Mouse (Mus musculus) embryonic fibroblast, embryonic 13.5 days (primary cell): Measurements from ENCODE around the gene Tmem63c. TPM values are rescaled to one million over a fixed set of nuclear protein-coding genes. Genes with fewer than 3 reads are reported as not detected.
A peak's percentile ranks its signal among the peaks of the same experiment; 100 is the strongest.

Source experiments
- H3K27ac ChIP-seq: 2 replicates; pipeline ENCODE4 v1.5.1; 2012; ENCODE audit warnings: low read length, control low read depth, inconsistent platforms; ENCODE audit not compliant: insufficient read depth
- H3K4me1 ChIP-seq: 2 replicates; pipeline ENCODE4 v1.6.1; 2011; ENCODE audit warnings: low read length; ENCODE audit not compliant: control insufficient read depth, insufficient read depth
- H3K4me3 ChIP-seq: 2 replicates; pipeline ENCODE4 v1.5.1; 2011; ENCODE audit warnings: mild to moderate bottlenecking, control low read depth, low read length; ENCODE audit not compliant: insufficient read depth
- CTCF ChIP-seq: IDR thresholded peaks from 2 replicates; pipeline ENCODE4 v1.5.1; 2011; ENCODE audit warnings: mild to moderate bottlenecking, control low read depth, low read length, moderate library complexity, borderline replicate concordance; ENCODE audit not compliant: insufficient read depth
- POLR2A ChIP-seq: IDR thresholded peaks from 2 replicates; pipeline ENCODE4 v1.6.1; 2011; ENCODE audit warnings: low read depth, mild to moderate bottlenecking, control low read depth, low read length, moderate library complexity
- polyA plus RNA-seq: library from polyadenylated mRNA; stranded (reverse); fragments of >200 nt; gene quantifications from 2 replicates; pipeline ENCODE4 v1.2.4, GENCODE M21; 2011; ENCODE audit warnings: low read depth; ENCODE audit not compliant: missing spikeins, insufficient read length

Tmem63c gene
- not detected in 2 replicates for polyA plus RNA-seq

DNA sequence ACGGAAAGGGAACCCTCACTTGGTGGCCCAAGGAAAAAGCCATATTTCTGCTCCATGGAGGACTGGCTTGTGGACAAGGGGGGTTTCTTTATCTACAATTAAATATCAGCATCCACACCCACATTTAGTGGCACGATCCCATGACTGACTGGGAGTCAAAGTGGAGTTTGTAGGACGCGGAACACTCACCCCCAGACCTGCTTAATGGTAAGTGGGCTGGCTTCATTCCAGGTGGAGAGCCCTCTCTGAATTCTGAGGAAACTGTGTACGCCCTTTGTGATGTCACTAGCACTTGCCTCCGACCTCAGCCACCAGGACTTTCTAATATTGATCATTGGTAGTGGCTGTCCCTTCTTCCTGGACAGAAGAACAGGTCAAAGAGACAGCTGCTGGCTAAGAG, at the start of gene Tmem63c:
TSS of gene Tmem63c (plus strand) at position 301 of the 400 bp plus-strand sequence.
- no peak within 1 kb of the TSS for H3K27ac ChIP-seq
- no peak within 1 kb of the TSS for H3K4me3 ChIP-seq
- no peaks in the 10 kb centered on the region for H3K4me1 ChIP-seq
- TF ChIP-seq CTCF (no peak), POLR2A (no peak)

DNA sequence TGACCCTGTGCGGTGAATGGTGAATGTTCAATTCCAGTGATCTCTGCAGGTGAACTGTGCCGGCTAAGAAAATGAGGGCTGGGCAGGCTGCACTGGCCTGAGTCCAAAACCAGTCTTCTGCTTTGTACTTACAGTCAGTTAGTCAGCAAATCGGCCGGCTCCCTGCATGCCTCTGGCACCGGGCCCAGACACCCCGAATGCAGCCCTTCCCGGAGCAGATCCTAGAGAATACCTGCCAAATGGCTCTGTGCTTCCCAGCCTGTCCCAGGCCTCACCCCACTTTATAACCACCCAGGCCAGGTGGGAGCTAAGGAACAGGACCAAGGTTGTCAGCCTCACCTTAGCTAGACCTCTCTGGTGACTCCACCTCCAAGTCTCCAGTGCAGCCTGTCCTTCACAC, 47.9 kb upstream of the Tmem63c start:
- peaks cover 5% of the 10 kb centered on the region for H3K4me1 ChIP-seq
- TF ChIP-seq POLR2A (no peak), CTCF (no peak)
- no peak overlapping the region for H3K27ac ChIP-seq
- H3K4me3 ChIP-seq: no peak overlapping the region

DNA sequence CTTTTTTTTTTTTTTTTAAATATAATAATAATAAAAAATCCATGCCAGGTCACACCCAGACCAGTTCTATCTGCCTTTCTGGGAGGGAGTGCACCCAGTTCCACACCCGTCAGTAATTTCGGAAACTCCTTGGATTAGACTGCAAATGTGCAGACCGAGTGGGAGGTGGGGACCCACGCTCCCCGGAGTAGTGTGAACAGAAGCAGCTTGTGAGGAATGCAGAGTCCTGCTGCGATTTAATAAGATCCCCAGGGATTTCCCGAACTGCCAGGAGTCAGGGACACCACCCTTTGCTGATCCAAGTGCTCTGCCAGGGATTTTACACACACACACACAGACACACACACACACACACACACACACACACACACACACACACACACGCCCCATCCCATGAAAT, 47.4 kb upstream of the Tmem63c start:
- Histone ChIP-seq H3K4me3 (no peak overlapping the region), H3K27ac (no peak overlapping the region), H3K4me1 (peaks cover 5% of the 10 kb centered on the region; the same call in 1 of the 2 replicates)
- TF ChIP-seq CTCF (no peak), POLR2A (no peak)

DNA sequence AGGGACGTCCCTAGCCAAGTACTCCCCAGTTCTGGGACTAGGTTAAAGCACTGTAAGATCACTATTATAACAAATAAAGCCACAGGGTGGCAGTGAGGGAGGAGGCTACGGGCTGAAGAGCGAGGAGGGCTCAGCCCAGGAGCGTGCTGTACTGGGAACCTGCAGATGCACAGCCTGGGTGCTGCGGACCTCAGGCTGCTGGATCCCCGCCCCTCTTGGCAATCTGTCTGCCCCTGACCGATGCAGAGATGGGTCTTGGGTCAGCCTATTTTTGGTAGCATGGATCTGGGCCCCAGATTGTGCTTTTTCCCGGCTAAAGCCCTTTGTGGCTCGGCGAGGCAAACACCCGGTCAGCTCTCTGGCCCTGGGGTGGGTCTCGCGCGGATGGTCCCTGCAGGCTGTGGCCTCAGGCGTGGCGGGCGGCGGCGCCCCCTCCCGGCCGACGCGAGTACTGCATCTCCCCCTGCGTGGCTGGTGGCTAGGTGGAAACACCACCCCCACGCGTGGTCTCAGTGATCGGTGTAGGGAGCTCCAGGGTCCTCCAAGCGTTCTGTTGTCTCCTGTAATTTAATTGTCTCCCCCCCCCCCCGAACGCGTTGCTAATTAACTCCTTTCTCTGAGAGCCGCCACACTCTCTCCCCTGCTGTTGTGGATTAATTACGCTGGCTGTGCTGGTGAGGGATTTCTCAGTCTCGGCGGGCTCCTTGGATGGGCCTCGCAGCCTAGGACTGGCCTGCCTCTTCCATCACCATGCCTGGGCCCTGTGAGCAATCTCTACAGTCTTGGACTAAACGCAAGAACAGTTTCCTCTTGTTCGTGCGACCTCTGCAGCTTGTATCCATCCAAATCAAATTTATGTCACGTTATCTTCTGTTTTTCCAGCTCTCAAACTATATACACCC, 46.5 kb upstream of the Tmem63c start:
- H3K4me1 ChIP-seq: peaks cover 5% of the 10 kb centered on the region; the same call in 1 of the 2 replicates
- no peak overlapping the region for H3K4me3 ChIP-seq
- TF ChIP-seq CTCF (peak; percentile 51), POLR2A (no peak)
- H3K27ac ChIP-seq: no peak overlapping the region

DNA sequence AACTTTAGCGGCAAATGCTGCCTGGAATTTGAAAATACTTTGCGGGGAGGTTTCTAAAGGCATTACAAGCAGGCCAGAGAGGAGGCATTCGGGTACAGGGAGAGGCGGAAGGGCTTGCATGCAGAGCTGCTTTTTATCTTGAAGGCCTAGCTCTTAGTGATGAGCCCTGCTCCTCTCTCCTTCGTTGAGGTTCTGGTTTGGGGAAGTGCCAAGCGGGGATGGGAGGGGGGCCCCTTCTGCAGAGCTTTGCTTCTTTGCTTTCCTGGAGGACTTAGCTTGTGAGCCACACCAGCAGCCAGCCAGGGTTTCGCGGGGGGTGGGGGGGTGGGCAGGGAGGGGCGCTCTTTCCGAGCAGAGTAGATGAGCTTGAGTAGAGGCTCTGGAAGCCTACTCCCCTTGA, 45.4 kb upstream of the Tmem63c start:
- TF ChIP-seq CTCF: no peak

DNA sequence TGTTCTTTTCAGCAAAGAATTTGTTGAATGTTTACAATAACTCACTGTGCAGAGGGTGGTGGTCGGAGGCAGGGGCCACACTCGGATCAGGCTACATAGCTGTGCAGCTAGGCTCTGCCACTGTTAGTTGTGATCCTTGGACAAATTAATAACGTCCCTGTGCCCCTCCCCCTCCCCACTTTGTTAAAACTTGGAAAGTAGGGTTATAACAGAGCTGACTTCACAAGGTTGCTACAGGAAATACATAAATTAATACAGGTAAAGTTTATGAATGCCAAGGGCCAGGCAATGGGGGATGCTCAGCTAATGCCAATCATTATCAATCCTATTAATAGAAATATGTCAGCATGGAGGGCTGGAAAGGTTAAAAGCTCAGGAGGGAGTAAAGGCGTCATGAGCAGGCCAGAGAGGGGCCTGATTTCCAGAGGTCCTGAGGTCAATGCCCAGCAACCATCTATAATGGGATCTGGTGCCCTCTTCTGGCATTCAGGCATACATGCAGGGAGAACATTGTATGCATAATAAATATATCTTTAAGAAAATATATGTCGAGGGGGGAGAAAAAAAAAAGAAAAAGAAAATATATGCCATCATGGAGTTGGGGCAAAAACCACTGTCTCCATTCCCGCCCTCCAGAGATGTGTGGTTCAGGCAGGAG, 44.5 kb upstream of the Tmem63c start:
- H3K27ac ChIP-seq: no peak overlapping the region

More for the DNA sequence above, 45.4 kb upstream of the Tmem63c start:
- Histone ChIP-seq H3K4me1 (peaks cover 5% of the 10 kb centered on the region; the same call in 1 of the 2 replicates), H3K4me3 (no peak overlapping the region), H3K27ac (no peak overlapping the region)

DNA sequence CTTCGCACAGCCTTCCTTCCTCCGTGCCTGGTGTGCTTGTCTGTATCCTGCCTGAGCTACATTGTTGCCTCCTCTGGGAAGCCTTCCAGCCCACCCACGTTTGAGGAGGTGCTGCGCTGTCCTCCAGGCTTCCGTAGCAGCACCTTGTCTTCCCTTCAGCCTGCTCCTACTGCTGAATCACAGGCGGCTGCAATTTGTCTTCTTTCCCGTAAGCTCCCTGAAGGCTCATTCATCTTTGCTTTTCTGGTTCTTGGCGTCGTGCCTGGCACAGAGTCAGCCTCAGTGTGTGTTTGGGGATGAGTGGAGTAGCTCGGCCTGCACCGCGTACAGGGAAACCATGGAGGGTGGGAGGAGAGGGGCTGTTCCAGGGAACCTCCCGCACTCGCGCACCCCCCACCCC, 43.3 kb upstream of the Tmem63c start:
- Histone ChIP-seq H3K4me3 (no peak overlapping the region), H3K4me1 (peaks cover 4% of the 10 kb centered on the region; the same call in 1 of the 2 replicates), H3K27ac (no peak overlapping the region)
- TF ChIP-seq POLR2A: no peak

More for the DNA sequence above, 44.5 kb upstream of the Tmem63c start:
- no peak overlapping the region for H3K4me3 ChIP-seq
- peaks cover 5% of the 10 kb centered on the region; the same call in 1 of the 2 replicates for H3K4me1 ChIP-seq
- TF ChIP-seq CTCF: no peak
- no peak for TF ChIP-seq POLR2A

DNA sequence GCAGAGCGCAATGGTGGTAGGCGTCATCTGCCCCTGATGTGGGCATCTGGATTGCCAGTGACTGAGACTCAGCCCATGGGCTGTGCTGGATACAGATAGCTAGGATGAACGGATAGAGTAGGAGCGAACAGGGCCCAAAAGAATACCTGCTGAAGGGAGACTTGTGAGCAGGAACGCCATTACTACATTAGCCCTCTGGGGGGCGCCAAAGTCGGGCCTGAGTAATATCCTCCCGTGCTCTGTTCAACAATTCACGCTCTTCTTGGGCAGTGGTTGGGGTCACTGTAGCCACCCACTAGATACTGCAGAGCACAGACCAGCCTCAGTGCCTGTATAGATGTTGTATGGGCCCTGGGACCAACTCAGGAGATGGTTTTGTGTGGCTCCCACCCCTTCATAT, 40.0 kb upstream of the Tmem63c start:
- H3K27ac ChIP-seq: no peak overlapping the region
- no peak overlapping the region for H3K4me3 ChIP-seq
- no peak for TF ChIP-seq CTCF
- TF ChIP-seq POLR2A: no peak
- H3K4me1 ChIP-seq: no peaks in the 10 kb centered on the region

DNA sequence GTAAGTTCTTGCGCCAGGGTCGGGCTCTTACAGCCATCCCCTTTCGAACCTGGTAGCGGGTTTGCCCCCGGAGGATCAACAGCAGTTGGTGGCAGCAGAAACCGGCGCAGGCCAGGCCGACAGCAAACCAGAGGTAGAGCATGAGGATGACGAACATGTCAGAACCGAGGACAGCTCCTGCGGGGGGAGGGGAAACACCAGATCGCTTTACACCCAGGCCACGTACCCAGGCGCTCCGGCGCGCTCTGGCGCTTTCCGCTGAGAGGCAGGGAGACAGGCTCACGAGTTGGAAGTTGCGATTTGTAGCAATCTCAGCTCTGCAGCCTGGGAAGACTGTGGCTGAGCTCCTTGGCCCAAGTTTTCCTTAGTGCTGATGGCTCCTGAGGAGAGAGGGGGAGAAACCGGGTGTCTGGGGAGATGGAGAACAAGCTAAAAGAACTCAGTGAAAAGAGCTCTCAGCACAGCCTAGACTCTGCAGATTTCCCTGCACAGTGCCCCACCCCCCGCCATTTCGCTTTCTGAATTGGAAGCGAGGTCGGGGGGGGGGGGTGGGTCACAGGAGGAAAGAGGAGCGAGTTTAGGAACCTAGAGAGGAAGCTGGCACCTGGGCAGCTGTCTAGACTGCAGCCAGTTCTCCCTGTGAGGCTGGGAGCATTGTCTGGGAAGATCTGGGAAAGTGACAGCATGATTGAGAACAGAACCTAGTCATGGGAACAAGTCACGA, 37.5 kb upstream of the Tmem63c start:
- H3K27ac ChIP-seq: no peak overlapping the region
- no peaks in the 10 kb centered on the region for H3K4me1 ChIP-seq
- no peak overlapping the region for H3K4me3 ChIP-seq
- TF ChIP-seq CTCF (no peak), POLR2A (no peak)
